Mouse (Mus musculus) CH12.LX (cell line): ENCODE data around the gene Nhp2. TPM values are rescaled to one million over a fixed set of nuclear protein-coding genes. Genes with fewer than 3 reads are reported as not detected.

Source experiments
- DNase-seq: peaks from one replicate; pipeline ENCODE4 v3.0.0-alpha.2; 2013; ENCODE audit errors: extremely low read depth
- H3K27ac ChIP-seq: 2 replicates; pipeline ENCODE4 v1.5.1; 2012; ENCODE audit warnings: low read depth, mild to moderate bottlenecking, control low read depth, moderate library complexity; ENCODE audit not compliant: insufficient read depth
- H3K27me3 ChIP-seq: replicated peaks from 2 replicates; pipeline ENCODE3; 2012; ENCODE audit warnings: inconsistent platforms
- H3K36me3 ChIP-seq, 2 experiments: replicated peaks in 1 of 2; 2 replicates each; pipeline versions ENCODE3 to v1.6.1; 2012; ENCODE audit warnings: inconsistent platforms in 1 of 2, low read length in 1 of 2, mild to moderate bottlenecking in 1 of 2, mixed read lengths in 1 of 2, moderate library complexity in 1 of 2; ENCODE audit not compliant: control insufficient read depth in 1 of 2, insufficient read depth in 1 of 2
- H3K4me1 ChIP-seq, 2 experiments: 2 replicates each; pipeline ENCODE4 v1.6.1; 2012; ENCODE audit warnings: inconsistent platforms in 1 of 2, moderate library complexity in 1 of 2; ENCODE audit not compliant: insufficient read depth in 2 of 2, control insufficient read depth in 1 of 2
- H3K4me2 ChIP-seq: 2 replicates; pipeline ENCODE4 v1.6.1; 2012; ENCODE audit warnings: low read depth, mild to moderate bottlenecking, control low read depth; ENCODE audit not compliant: poor library complexity, insufficient read depth, severe bottlenecking
- H3K4me3 ChIP-seq, 3 experiments: fragments of 150-350 bp in 1 of 3; sonication (generic) in 1 of 3; replicated peaks in 1 of 3; 2 replicates each; pipeline versions ENCODE3 to v1.5.1; 2011 to 2012; ENCODE audit warnings: low read depth in 2 of 3, low read length in 2 of 3, mild to moderate bottlenecking in 2 of 3, moderate library complexity in 2 of 3, control low read depth in 1 of 3, improper control_type of control experiment in 1 of 3, inconsistent platforms in 1 of 3, mixed read lengths in 1 of 3; ENCODE audit not compliant: poor library complexity in 1 of 3
- H3K79me2 ChIP-seq: replicated peaks from 2 replicates; pipeline ENCODE4 v1.6.1; 2012; ENCODE audit warnings: mild to moderate bottlenecking, moderate library complexity; ENCODE audit not compliant: control insufficient read depth, poor library complexity, insufficient read depth, severe bottlenecking; ENCODE audit errors: extremely low read depth
- H3K9ac ChIP-seq: 2 replicates; pipeline ENCODE4 v1.6.1; 2012; ENCODE audit warnings: low read depth, mild to moderate bottlenecking, control low read depth, moderate library complexity; ENCODE audit not compliant: insufficient read depth
- H3K9me3 ChIP-seq: replicated peaks from 2 replicates; pipeline ENCODE3; 2012; ENCODE audit warnings: low read length, inconsistent platforms, mixed read lengths
- BHLHE40 ChIP-seq: IDR thresholded peaks from 2 replicates; pipeline ENCODE4 v1.6.1; 2011; ENCODE audit warnings: mild to moderate bottlenecking, low read depth, low read length, improper control_type of control experiment
- ELF1 ChIP-seq: IDR thresholded peaks from 2 replicates; pipeline ENCODE4 v1.6.1; 2014; ENCODE audit warnings: low read depth, mild to moderate bottlenecking, inconsistent platforms, low read length, improper control_type of control experiment
- EP300 ChIP-seq: IDR thresholded peaks from 2 replicates; pipeline ENCODE4 v1.6.1; 2011; ENCODE audit warnings: low read length, improper control_type of control experiment
- HCFC1 ChIP-seq: IDR thresholded peaks from 2 replicates; pipeline ENCODE4 v1.6.1; 2012; ENCODE audit warnings: low read depth, mild to moderate bottlenecking, inconsistent platforms, low read length, improper control_type of control experiment
- IRF4 ChIP-seq: IDR thresholded peaks from 2 replicates; pipeline ENCODE4 v1.6.1; 2014; ENCODE audit warnings: low read depth, mild to moderate bottlenecking, inconsistent platforms, low read length, improper control_type of control experiment
- JUND ChIP-seq: conservative IDR thresholded peaks from 2 replicates; pipeline ENCODE4 v1.6.1; 2011; ENCODE audit warnings: low read depth, low read length, improper control_type of control experiment
- KAT2A ChIP-seq: IDR thresholded peaks from 2 replicates; pipeline ENCODE4 v1.6.1; 2012; ENCODE audit warnings: low read length, improper control_type of control experiment, inconsistent platforms; ENCODE audit not compliant: insufficient replicate concordance
- MAFK ChIP-seq: IDR thresholded peaks from 2 replicates; pipeline ENCODE4 v1.6.1; 2011; ENCODE audit warnings: low read length, improper control_type of control experiment; ENCODE audit not compliant: insufficient replicate concordance
- MAZ ChIP-seq: IDR thresholded peaks from 2 replicates; pipeline ENCODE4 v1.6.1; 2012; ENCODE audit warnings: low read depth, mild to moderate bottlenecking, inconsistent platforms, low read length, improper control_type of control experiment, moderate library complexity
- MEF2A ChIP-seq: IDR thresholded peaks from 2 replicates; pipeline ENCODE4 v1.6.1; 2014; ENCODE audit warnings: low read depth, mild to moderate bottlenecking, inconsistent platforms, low read length, improper control_type of control experiment, borderline replicate concordance
- MXI1 ChIP-seq: IDR thresholded peaks from 2 replicates; pipeline ENCODE4 v1.6.1; 2011; ENCODE audit warnings: mild to moderate bottlenecking, low read depth, low read length, improper control_type of control experiment
- NRF1 ChIP-seq: IDR thresholded peaks from 2 replicates; pipeline ENCODE4 v1.6.1; 2014; ENCODE audit warnings: low read depth, mild to moderate bottlenecking, inconsistent platforms, low read length, improper control_type of control experiment, moderate library complexity
- PAX5 ChIP-seq: IDR thresholded peaks from 2 replicates; pipeline ENCODE4 v1.6.1; 2012; ENCODE audit warnings: low read length, inconsistent platforms, mixed read lengths
- POLR2A ChIP-seq: IDR thresholded peaks from 2 replicates; pipeline ENCODE4 v1.6.1; 2011; ENCODE audit warnings: low read depth, mild to moderate bottlenecking, improper control_type of control experiment, low read length
- POLR2AphosphoS2 ChIP-seq: IDR thresholded peaks from 2 replicates; pipeline ENCODE4 v1.6.1; 2011; ENCODE audit warnings: low read depth, low read length, improper control_type of control experiment
- RAD21 ChIP-seq: IDR thresholded peaks from 2 replicates; pipeline ENCODE4 v1.6.1; 2011; ENCODE audit warnings: low read depth, mild to moderate bottlenecking, low read length, improper control_type of control experiment, moderate library complexity
- RCOR1 ChIP-seq: conservative IDR thresholded peaks from 2 replicates; pipeline ENCODE4 v1.6.1; 2012; ENCODE audit warnings: low read depth, mild to moderate bottlenecking, inconsistent platforms, low read length, improper control_type of control experiment
- SMC3 ChIP-seq: IDR thresholded peaks from 2 replicates; pipeline ENCODE4 v1.6.1; 2011; ENCODE audit warnings: low read depth, low read length, improper control_type of control experiment
- TBP ChIP-seq: conservative IDR thresholded peaks from 2 replicates; pipeline ENCODE4 v1.6.1; 2011; ENCODE audit warnings: low read depth, low read length, improper control_type of control experiment
- USF2 ChIP-seq: conservative IDR thresholded peaks from 2 replicates; pipeline ENCODE4 v1.6.1; 2011; ENCODE audit warnings: low read depth, low read length, improper control_type of control experiment
- ZKSCAN1 ChIP-seq: IDR thresholded peaks from 2 replicates; pipeline ENCODE4 v1.6.1; 2012; ENCODE audit warnings: low read depth, inconsistent platforms, low read length, improper control_type of control experiment, borderline replicate concordance
- ZMIZ1 ChIP-seq: IDR thresholded peaks from 2 replicates; pipeline ENCODE4 v1.6.1; 2012; ENCODE audit warnings: low read depth, mild to moderate bottlenecking, inconsistent platforms, low read length, improper control_type of control experiment
- ZNF384 ChIP-seq: IDR thresholded peaks from 2 replicates; pipeline ENCODE4 v1.6.1; 2012; ENCODE audit warnings: low read depth, low read length, improper control_type of control experiment, inconsistent platforms
- dilution Hi-C: fragments of 300-500 bp; cut with MboI; formaldehyde crosslinking; loops from 2 replicates; pipeline ENCODE4 v1.14.3; 2020; ENCODE audit warnings: low sequenced_read_pairs; ENCODE audit not compliant: extremely low pct_unique_long_range_greater_than_20kb, extremely low pct_ligation_motif_present
- in situ Hi-C: fragments of 300-500 bp; cut with MboI; formaldehyde crosslinking; loops from 3 replicates; pipeline ENCODE4 v1.14.3; 2019; ENCODE audit warnings: low sequenced_read_pairs, low pct_ligation_motif_present, low pct_unique_long_range_greater_than_20kb, mixed read lengths
- polyA plus RNA-seq: library from polyadenylated mRNA; unstranded; fragments of >175 nt; gene quantifications from 2 replicates; pipeline ENCODE4 v1.2.1, GENCODE M21; 2012; ENCODE audit warnings: low read depth; ENCODE audit not compliant: insufficient read length
- total RNA-seq, 2 experiments: library from RNA; depleted of rRNA; stranded (reverse); fragments of 300-350 nt in 1 of 2; fragments of >200 nt in 1 of 2; gene quantifications; 2 replicates each; pipeline ENCODE4 v1.2.3; 2012 to 2014

Gene Nhp2
- total and polyA plus RNA-seq, 3 experiments = 489 to 847 (median 722) TPM

- dilution Hi-C loops = no loop called here
- H3K27me3 ChIP-seq = no peaks in the 10 kb centered on the region
- TF ChIP-seq MEF2A (no peak), IRF4 (no peak), MXI1 (no peak), ZNF384 (no peak), MAZ (no peak), PAX5 (no peak), TBP (no peak), EP300 (no peak), USF2 (no peak), ZMIZ1 (no peak), HCFC1 (no peak), RAD21 (no peak), SMC3 (no peak), POLR2A (no peak), POLR2AphosphoS2 (no peak), ZKSCAN1 (no peak), MAFK (no peak), NRF1 (no peak), RCOR1 (no peak), KAT2A (no peak)
- TF ChIP-seq, all 38 proteins: peak for 0
- Histone ChIP-seq H3K9ac (no peak overlapping the region), H3K4me2 (no peak overlapping the region), H3K79me2 (no peaks in the 10 kb centered on the region), H3K4me1 (peaks cover 0 to 17% of the 10 kb centered on the region in 2 experiments; a peak in 2 of 4 replicates), H3K36me3 (peaks cover 5 to 21% of the 10 kb centered on the region in 2 experiments), H3K27ac (no peak overlapping the region), H3K9me3 (peaks cover 8% of the 10 kb centered on the region), H3K4me3 (no peak overlapping the region)
- in situ Hi-C loops = no loop called here
- DNase-seq = no peak
Observed at GRCm38 (mm10) chr11:51654891-51655290, 35.4 kb downstream of the Nhp2 start.

DNA sequence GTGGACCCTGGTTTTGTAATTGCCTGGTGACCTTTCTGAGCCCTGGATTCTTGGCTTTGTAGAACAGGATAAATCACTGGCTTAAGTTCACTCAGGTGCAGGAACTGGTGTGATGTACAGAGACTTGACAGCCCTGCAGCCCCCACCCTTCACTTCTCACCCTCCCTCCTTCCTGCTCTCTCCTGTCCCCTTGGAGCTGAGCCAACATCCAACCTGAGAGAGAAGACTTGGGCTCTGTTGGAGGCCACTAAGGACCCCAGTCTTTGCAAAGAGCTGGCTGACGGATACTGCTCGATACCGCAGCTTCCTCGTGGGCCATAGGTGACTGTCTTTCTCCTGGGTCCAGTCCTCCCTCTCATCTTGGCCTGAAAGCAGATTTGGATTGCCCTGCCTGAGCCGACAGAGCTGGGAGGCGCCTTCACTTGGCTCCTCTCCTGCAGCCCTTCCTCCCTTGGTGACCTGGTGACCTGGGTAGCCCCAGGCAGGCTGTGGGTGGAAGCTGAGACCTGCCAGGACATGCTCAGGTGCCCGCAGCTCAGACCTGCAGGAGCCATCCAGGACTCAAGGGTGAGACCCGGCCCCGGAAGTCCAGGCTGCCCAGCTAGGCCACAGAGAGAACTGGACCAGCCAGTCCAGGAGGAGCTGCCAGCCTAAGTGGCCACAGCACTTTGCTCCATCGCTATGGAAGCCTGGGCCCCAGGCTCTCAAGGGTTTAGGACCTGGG lies 37.4 kb downstream of the Nhp2 start:
- in situ Hi-C loops (no loop called here), dilution Hi-C loops (no loop called here)
- no peak overlapping the region for H3K4me3 ChIP-seq
- no peak overlapping the region for H3K27ac ChIP-seq
- no peak overlapping the region for H3K4me2 ChIP-seq
- no peaks in the 10 kb centered on the region for H3K79me2 ChIP-seq
- no peaks in the 10 kb centered on the region for H3K27me3 ChIP-seq
- peaks cover 0 to 13% of the 10 kb centered on the region in 2 experiments; a peak in 2 of 4 replicates for H3K4me1 ChIP-seq
- peaks cover 5 to 21% of the 10 kb centered on the region in 2 experiments for H3K36me3 ChIP-seq
- TF ChIP-seq ELF1 (no peak), POLR2AphosphoS2 (no peak), BHLHE40 (no peak), JUND (no peak), USF2 (no peak)
- no peak for DNase-seq
- H3K9ac ChIP-seq = no peak overlapping the region
- peaks cover 6% of the 10 kb centered on the region for H3K9me3 ChIP-seq
